Mouse (Mus musculus) E14TG2a.4 (cell line): ENCODE measurements around the gene Sipa1l1.

Experiments
- CTCF ChIP-seq: conservative IDR thresholded peaks from 2 replicates; pipeline ENCODE4 v1.5.1; 2014; ENCODE audit warnings: low read length
- POU5F1 ChIP-seq: IDR thresholded peaks from 2 replicates; pipeline ENCODE4 v1.6.1; 2014; ENCODE audit warnings: low read length, borderline replicate concordance

- TF ChIP-seq CTCF, result no peak
- no peak for TF ChIP-seq POU5F1
Measured at GRCm38 (mm10) chr12:82248501-82248900, 79.4 kb downstream of the Sipa1l1 start.
